Mouse (Mus musculus) midbrain, embryonic 10.5 days (tissue): ENCODE results near the gene Arsa. TPM values are rescaled to one million over a fixed set of nuclear protein-coding genes. Genes with fewer than 3 reads are reported as not detected.

Source experiments
- DNase-seq: peaks from one replicate; pipeline ENCODE4 v3.0.0-alpha.2; 2017; ENCODE audit warnings: low spot score
- H3K27ac ChIP-seq: fragments of 300-500 bp; sonication (generic); replicated peaks from 2 replicates; pipeline ENCODE4 v1.5.1; 2016; ENCODE audit warnings: mild to moderate bottlenecking
- H3K27me3 ChIP-seq: fragments of 300-500 bp; sonication (generic); 2 replicates; pipeline ENCODE4 v1.6.1; 2016; ENCODE audit warnings: low read depth, mild to moderate bottlenecking; ENCODE audit not compliant: poor library complexity, severe bottlenecking
- H3K36me3 ChIP-seq: fragments of 300-500 bp; sonication (generic); 2 replicates; pipeline ENCODE4 v1.6.1; 2016; ENCODE audit warnings: mild to moderate bottlenecking, moderate library complexity
- H3K4me1 ChIP-seq: fragments of 300-500 bp; sonication (generic); 2 replicates; pipeline ENCODE4 v1.6.1; 2016
- H3K4me3 ChIP-seq: fragments of 300-500 bp; sonication (generic); 2 replicates; pipeline ENCODE4 v1.5.1; 2016; ENCODE audit warnings: mild to moderate bottlenecking, moderate library complexity
- H3K9me3 ChIP-seq: fragments of 300-500 bp; sonication (generic); replicated peaks from 2 replicates; pipeline ENCODE4 v1.6.1; 2016; ENCODE audit warnings: mild to moderate bottlenecking
- WGBS: fragments of 180-500 bp; shearing (Covaris S2); methylation state at CpG from one replicate; pipeline ENCODE4 v1.1.7; 2016; 5-methylcytosine and 5-hydroxymethylcytosine counted together
- polyA plus RNA-seq: library from polyadenylated mRNA; unstranded; fragments of >200 nt; fragmentation: Nextera tagmentation; extraction: Ambion mirVana; gene quantifications from 2 replicates; pipeline ENCODE4 v1.2.1, GENCODE M21; 2016

The Arsa gene
- polyA plus RNA-seq, 1 experiment from 2014 or later = 13.5 TPM

DNA sequence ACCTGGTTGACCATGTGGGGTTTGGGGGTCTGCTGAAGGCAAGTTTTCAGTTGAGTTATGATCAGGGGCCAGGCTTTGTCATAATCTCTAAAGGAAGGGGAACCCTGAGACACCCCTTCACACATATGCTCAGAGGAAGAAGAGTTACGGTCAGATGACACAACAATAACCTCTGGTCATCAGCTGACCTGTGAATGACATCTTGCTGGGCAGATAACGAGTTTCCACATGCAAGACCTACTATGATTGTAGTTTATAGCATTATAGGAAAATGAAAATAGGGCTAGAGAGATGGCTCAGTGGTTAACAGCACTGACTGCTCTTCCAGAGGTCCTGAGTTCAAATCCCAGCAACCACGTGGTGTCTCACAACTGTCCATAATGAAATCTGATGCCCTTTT is 1.4 kb upstream of the Arsa start:
- H3K27me3 ChIP-seq = peaks cover 19% of the 10 kb centered on the region
- 86% methylated on average over 3 of the region's 3 CpGs for WGBS
- H3K4me3 ChIP-seq = no peak overlapping the region
- DNase-seq = no peak
- peaks cover 30% of the 10 kb centered on the region for H3K4me1 ChIP-seq
- H3K27ac ChIP-seq = no peak overlapping the region
- no peaks in the 10 kb centered on the region for H3K36me3 ChIP-seq
- H3K9me3 ChIP-seq = no peaks in the 10 kb centered on the region

DNA sequence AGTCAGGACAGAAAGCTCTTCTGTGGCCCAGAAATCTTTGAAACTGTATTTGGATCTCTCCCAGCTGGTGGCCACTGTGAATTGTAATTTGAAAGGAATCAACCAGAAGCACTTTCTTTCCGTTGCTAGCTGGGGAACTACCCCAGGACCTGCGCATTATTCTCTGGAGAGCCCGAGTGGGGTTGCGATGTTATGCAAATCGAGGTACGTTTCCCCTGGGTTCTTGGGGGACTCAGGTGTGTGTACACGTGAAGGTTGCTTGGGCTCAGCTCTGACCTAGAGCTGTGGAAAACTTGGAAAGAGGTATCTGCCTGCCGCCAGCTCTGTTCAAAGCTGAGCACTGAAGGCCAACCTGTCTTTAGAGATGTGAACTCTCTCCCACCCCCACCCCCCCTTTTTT is 581 bp upstream of the Arsa start:
- H3K27me3 ChIP-seq = peaks cover 19% of the 10 kb centered on the region
- 0 out of 2 replicates have a peak, but pooled peaks cover 2% of the 10 kb centered on the region for H3K36me3 ChIP-seq
- peaks cover 30% of the 10 kb centered on the region for H3K4me1 ChIP-seq
- no peak overlapping the region for H3K27ac ChIP-seq
- no peaks in the 10 kb centered on the region for H3K9me3 ChIP-seq
- no peak for DNase-seq
- H3K4me3 ChIP-seq = no peak overlapping the region
- WGBS = 41% methylated on average over 8 of the region's 8 CpGs

DNA sequence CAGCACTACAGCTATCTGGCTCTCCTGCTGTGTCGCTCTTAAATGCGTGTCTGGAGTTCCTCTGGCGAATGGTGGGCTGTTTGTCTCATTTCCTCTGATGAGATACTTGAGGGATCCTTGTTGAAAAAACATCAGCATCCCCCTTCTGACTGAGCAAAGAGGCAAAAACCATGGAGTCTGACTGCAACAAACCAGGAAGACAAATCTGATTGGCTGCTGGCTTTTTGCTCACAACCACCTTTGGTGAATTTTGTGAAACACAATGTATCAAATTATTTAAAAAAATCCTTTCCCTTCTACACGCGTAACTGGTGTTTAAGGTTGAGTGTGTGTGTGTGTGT is 780 bp downstream of the Arsa start:
- H3K4me1 ChIP-seq = peaks cover 30% of the 10 kb centered on the region

DNA sequence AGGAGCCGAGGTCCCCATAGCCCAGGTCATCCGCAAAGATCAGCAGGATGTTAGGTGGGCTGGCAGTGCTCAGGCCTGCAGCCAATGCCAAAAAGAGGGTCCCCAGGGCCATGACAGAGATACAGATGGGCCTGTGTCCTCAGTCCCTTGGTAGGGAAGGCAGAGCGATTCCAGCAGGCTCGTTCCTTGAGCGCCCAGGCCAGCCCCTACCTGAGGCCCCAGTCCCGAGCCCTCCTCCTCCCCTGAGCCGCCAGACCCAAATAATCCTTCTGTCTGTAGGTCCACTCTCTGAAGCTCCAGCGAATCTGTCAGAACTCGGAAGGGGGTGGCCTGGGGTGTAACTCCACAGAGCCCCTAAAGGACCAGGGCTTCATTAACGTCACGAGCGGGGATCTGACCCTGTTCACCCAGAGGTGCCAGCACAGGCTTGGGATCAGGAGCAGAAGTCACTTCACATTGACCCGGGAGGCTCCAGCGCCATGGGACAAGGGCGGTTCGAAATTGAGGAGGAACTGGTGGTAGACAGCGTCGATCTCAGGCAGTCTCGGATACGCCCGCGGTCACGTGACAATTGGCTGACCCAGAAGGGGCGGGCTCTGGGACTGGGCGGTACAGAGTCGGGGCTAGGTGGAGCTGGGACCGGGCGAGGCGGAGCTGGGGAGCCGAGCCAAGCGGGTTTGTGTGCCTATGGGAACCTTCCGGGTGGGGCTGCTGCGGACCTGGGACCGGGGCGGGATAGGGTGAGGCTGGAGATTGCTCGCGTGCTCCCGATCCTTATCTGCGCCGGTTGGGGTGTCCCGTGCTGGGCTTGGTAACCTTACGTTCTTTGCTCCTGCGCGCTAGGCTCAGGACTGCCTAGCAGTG is 1.4 kb downstream of the Arsa start:
- peaks cover 19% of the 10 kb centered on the region for H3K27me3 ChIP-seq
- 10% methylated on average over 44 of the region's 44 CpGs for WGBS
- H3K4me1 ChIP-seq = peaks cover 30% of the 10 kb centered on the region
- H3K4me3 ChIP-seq = peak overlapping the region; percentile 70
- no peaks in the 10 kb centered on the region for H3K9me3 ChIP-seq
- peak overlapping the region; percentile 85 for H3K27ac ChIP-seq
- 0 out of 2 replicates have a peak, but pooled peaks cover 2% of the 10 kb centered on the region for H3K36me3 ChIP-seq
- DNase-seq = peak; percentile 90

More for the DNA sequence above, 780 bp downstream of the Arsa start:
- 4% methylated on average over 5 of the region's 5 CpGs for WGBS
- peaks cover 19% of the 10 kb centered on the region for H3K27me3 ChIP-seq
- peak overlapping the region; percentile 85 for H3K27ac ChIP-seq
- 0 out of 2 replicates have a peak, but pooled peaks cover 2% of the 10 kb centered on the region for H3K36me3 ChIP-seq
- no peak for DNase-seq
- H3K9me3 ChIP-seq = no peaks in the 10 kb centered on the region
- peak overlapping the region; percentile 70 for H3K4me3 ChIP-seq

DNA sequence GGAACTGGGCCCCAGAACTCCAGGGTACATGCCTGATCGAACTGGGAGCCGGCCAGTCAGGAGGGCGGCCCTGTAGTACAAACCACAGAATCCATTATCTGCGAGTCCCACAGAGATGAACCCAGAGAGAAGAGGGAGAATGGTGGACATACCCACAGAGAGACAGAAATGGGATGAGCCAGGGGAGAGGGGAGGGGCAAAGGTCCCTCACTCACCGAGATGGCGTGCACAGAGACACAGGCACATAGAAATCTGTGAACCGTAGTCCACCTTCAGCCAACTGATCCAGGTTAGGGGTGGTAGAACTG is 2.0 kb downstream of the Arsa start:
- H3K36me3 ChIP-seq = 0 out of 2 replicates have a peak, but pooled peaks cover 2% of the 10 kb centered on the region
- H3K4me1 ChIP-seq = peaks cover 30% of the 10 kb centered on the region
- H3K27ac ChIP-seq = peak overlapping the region; percentile 85
- H3K4me3 ChIP-seq = peak overlapping the region; percentile 70
- WGBS = 88% methylated on average over 7 of the region's 7 CpGs
- DNase-seq = no peak
- peaks cover 19% of the 10 kb centered on the region for H3K27me3 ChIP-seq
- H3K9me3 ChIP-seq = no peaks in the 10 kb centered on the region

DNA sequence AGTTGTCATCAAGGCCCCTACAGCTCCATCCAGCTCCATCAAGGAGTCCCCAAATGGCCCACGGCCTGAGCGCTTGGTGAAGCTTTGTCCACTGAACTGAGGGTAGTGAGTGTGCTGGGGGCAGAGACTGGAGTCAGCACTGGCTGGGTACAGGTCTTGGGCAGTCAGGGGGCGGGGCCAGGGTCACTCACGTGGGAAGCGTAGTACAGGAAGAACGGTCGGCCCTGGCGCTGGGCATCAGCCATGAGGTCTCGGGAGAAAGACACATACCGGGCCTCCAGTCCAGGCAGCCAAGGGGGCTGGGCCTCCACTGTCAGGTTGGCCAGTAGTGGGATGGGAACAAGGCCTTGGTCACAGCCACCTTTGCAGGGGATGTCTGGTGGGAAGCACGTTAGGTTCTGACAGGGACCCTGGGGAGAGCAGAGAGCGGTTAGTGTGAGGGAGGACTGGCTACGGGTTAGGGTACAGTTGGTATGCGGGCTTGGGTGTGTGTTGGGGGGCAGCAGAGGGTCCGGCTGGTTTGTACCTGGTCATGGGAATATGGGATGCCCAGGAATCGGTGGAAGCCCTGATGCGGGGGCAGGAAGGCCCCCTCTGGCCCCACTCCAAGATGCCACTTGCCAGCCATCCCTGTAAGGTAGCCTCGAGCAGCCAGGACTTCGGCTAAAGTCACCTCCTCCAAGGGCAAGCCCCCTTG is 2.5 kb downstream of the Arsa start:
- Histone ChIP-seq H3K27ac (no peak overlapping the region), H3K4me1 (peaks cover 30% of the 10 kb centered on the region), H3K36me3 (0 out of 2 replicates have a peak, but pooled peaks cover 2% of the 10 kb centered on the region), H3K9me3 (no peaks in the 10 kb centered on the region), H3K27me3 (peaks cover 19% of the 10 kb centered on the region), H3K4me3 (no peak overlapping the region)
- DNase-seq = no peak
- 92% methylated on average over 19 of the region's 19 CpGs for WGBS

DNA sequence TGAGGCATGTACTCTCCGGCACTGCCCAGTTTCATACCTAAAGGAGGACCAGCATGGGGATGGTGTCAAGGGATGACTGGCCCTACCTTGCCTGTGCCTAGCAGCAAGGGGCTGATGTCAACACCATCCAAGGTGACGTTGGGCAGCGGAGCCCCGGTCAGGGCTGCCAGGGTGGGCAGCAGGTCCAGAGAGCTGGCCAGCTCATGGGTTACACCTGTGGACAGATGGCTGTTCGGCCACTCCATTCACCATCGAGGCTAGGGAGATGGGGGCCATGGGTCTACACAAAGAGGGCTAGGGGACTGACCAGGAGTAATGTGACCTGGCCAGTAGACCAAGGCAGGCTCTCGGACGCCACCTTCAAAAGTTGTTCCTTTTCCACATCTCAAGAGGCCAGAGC is 3.3 kb downstream of the Arsa start:
- no peak for DNase-seq
- Histone ChIP-seq H3K27ac (no peak overlapping the region), H3K4me1 (peaks cover 30% of the 10 kb centered on the region), H3K27me3 (peaks cover 19% of the 10 kb centered on the region), H3K9me3 (no peaks in the 10 kb centered on the region), H3K36me3 (0 out of 2 replicates have a peak, but pooled peaks cover 2% of the 10 kb centered on the region), H3K4me3 (no peak overlapping the region)
- WGBS = 92% methylated on average over 8 of the region's 8 CpGs

DNA sequence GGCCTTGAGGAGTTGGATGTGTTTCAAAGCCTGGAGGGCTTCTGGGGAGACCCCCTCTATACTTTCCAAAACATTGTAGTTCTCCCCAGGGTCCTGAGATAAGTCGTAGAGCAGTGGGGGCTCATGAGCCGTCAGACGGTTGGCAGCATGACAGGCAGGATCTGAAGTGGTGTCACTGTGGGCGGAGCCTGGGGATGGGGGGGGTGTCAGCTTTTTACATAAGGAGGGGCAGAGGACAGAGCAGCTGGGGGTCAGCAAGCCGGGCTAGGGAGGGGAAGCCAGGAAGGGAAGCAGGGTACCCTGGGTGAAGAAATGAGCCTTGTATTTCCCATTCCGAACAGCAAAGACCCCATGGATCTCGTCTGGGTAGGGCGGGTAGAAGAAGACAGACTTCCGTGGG is 3.9 kb downstream of the Arsa start:
- H3K27ac ChIP-seq = no peak overlapping the region
- 89% methylated on average over 9 of the region's 9 CpGs for WGBS
- peaks cover 17% of the 10 kb centered on the region for H3K27me3 ChIP-seq
- 0 out of 2 replicates have a peak, but pooled peaks cover 2% of the 10 kb centered on the region for H3K36me3 ChIP-seq
- H3K9me3 ChIP-seq = no peaks in the 10 kb centered on the region
- no peak overlapping the region for H3K4me3 ChIP-seq
- peaks cover 30% of the 10 kb centered on the region for H3K4me1 ChIP-seq
- no peak for DNase-seq

DNA sequence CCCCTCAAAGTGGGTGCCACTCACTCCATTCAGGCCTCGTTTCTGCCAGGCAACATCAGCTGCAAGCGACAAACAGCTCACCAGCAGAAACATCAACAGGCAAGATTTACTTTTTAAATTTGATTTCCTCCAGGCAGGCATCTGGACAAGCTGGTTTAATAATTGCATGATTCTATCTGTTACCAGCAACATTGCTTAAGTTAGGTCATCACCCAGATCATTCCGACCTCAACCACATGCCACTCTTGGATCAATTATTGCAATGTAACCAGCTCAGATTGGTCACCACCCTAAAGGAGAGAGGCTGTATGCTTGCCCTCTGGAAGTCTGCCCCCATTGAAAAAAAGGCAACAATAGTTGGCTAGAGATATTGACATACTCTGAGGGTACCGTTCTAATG is 5.7 kb downstream of the Arsa start:
- WGBS = 90% methylated on average over 4 of the region's 4 CpGs
- no peak for DNase-seq

DNA sequence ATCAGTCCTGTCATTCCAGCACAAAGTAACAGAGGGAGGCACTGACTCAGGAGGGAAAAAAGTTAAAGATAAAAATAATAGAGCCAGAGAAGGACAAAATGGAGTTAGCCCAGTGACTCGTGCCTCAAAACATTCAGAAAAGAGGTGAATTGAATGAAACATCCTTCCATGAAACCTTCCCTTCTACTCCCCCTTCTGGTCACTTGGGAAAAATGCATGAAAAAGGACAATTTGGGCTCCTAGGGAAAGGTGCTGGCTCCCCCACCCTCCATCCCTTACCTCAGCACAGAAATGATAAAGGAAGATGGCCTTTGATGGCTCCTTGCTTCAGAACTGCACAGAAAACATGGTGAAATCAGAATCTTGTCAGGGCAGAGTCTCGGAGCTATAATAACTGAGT is 8.6 kb downstream of the Arsa start:
- DNase-seq = no peak
- Histone ChIP-seq H3K27ac (no peak overlapping the region), H3K9me3 (no peaks in the 10 kb centered on the region), H3K36me3 (peaks cover 5% of the 10 kb centered on the region), H3K27me3 (no peaks in the 10 kb centered on the region), H3K4me3 (no peak overlapping the region), H3K4me1 (peaks cover 4% of the 10 kb centered on the region; the same call in 1 of the 2 replicates)
- WGBS = 30% methylated on average over 2 of the region's 2 CpGs

More for the DNA sequence above, 5.7 kb downstream of the Arsa start:
- peaks cover 7% of the 10 kb centered on the region for H3K27me3 ChIP-seq
- H3K36me3 ChIP-seq = 0 out of 2 replicates have a peak, but pooled peaks cover 2% of the 10 kb centered on the region
- no peak overlapping the region for H3K27ac ChIP-seq
- H3K9me3 ChIP-seq = no peaks in the 10 kb centered on the region
- peaks cover 18% of the 10 kb centered on the region for H3K4me1 ChIP-seq
- H3K4me3 ChIP-seq = no peak overlapping the region

DNA sequence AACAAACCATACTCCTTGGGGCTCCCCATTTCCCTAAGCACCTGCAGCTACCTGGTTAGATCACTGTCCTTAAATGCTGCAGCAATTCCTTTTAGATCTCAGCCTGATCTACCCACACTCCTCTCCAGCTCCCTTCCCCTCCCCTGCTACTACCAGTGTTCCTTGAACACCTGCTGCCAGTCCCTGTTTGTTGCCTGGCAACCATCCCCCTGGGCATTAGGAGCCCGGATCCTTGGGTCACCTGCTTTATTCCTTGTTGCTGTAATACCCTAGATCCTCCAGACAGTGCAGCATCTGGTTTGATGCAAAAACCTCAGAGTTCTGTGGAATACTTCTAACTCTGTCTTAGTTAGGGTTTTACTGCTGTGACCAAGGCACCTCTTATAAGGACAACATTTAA is 12.2 kb downstream of the Arsa start:
- no peak for DNase-seq
- no peak overlapping the region for H3K27ac ChIP-seq

DNA sequence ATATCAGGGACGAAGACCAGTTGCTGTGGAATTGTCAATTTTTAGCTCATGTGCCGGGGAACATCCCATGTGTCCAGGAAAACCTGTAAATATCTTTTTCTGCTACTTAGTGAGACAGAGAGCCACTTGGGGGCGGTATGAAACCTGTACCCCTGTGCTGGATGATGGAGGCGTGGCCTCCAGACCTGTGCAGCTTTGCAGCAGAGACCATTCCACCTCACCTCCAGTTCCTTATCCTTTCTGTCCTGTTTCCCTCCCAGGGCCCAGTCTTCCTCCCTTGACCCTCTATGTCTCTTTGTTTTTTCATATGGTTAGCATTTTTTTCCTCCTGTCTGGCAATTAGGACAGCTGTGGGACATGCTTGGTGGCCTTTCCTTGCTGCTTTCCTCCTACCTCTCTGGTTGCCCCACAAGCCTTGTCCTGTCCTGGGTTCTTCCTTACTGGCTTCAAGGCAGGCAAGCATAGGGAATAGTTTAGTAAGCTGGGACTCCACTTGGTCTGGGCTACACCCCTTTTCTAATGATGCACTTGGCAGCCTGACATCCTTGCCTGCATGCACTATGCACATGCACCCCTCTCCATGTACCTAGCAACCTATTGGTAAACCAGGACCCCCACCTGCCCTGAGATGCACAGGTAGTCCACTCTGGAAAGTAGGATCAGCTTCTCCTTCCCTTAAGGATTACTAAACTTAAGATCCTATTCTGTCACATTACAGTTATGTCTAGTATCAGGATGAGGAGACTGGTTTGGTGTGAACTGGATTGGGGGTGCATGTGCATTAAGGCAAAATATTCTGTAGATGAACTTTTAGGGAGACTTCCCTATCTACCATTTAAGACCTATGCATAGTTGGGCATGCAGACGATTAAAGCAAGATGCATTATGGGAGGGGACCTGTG is 13.6 kb downstream of the Arsa start:
- Histone ChIP-seq H3K27me3 (no peaks in the 10 kb centered on the region), H3K4me1 (peaks cover 4% of the 10 kb centered on the region; the same call in 1 of the 2 replicates), H3K36me3 (peaks cover 46% of the 10 kb centered on the region), H3K27ac (no peak overlapping the region), H3K4me3 (no peak overlapping the region), H3K9me3 (no peaks in the 10 kb centered on the region)
- DNase-seq = no peak
- 69% methylated on average over 5 of the region's 5 CpGs for WGBS

More for the DNA sequence above, 12.2 kb downstream of the Arsa start:
- Histone ChIP-seq H3K4me3 (no peak overlapping the region), H3K9me3 (no peaks in the 10 kb centered on the region), H3K27me3 (no peaks in the 10 kb centered on the region), H3K4me1 (peaks cover 4% of the 10 kb centered on the region; the same call in 1 of the 2 replicates), H3K36me3 (peaks cover 32% of the 10 kb centered on the region)
- WGBS = 9% methylated on average over 1 of the region's 1 CpGs
